Mouse (Mus musculus) myocyte (in vitro differentiated cells): ENCODE data around the gene Mylk2. TPM values are rescaled to one million over a fixed set of nuclear protein-coding genes. Genes with fewer than 3 reads are reported as not detected.
A peak's percentile ranks its signal among the peaks of the same experiment; 100 is the strongest.

ENCODE experiments used
- H3K27me3 ChIP-seq: one replicate; pipeline ENCODE4 v1.6.1; 2011; ENCODE audit not compliant: control insufficient read depth, insufficient read depth, insufficient read length
- H3K36me3 ChIP-seq: one replicate; pipeline ENCODE4 v1.6.1; 2011; ENCODE audit not compliant: control insufficient read depth, insufficient read depth
- H3K4me2 ChIP-seq: one replicate; pipeline ENCODE4 v1.6.1; 2011; ENCODE audit warnings: low read depth, control low read depth
- H3K4me3 ChIP-seq: one replicate; pipeline ENCODE4 v1.5.1; 2011; ENCODE audit warnings: mild to moderate bottlenecking, control low read depth, moderate library complexity
- H3K79me2 ChIP-seq: one replicate; pipeline ENCODE4 v1.6.1; 2011; ENCODE audit not compliant: control insufficient read depth, insufficient read depth
- H3ac ChIP-seq: one replicate; pipeline ENCODE4 v1.6.1; 2011; ENCODE audit not compliant: control insufficient read depth, insufficient read length
- CEBPB ChIP-seq: IDR thresholded peaks from 2 replicates; pipeline ENCODE4 v1.6.1; 2011; ENCODE audit warnings: mild to moderate bottlenecking, moderate library complexity; ENCODE audit not compliant: poor library complexity, insufficient read depth, severe bottlenecking
- E2F4 ChIP-seq: IDR thresholded peaks from one replicate; pipeline ENCODE4 v1.6.1; 2011; ENCODE audit warnings: mild to moderate bottlenecking, control low read depth, moderate library complexity; ENCODE audit not compliant: insufficient read depth
- MAX ChIP-seq: IDR thresholded peaks from one replicate; pipeline ENCODE4 v1.6.1; 2011; ENCODE audit warnings: low read depth, mild to moderate bottlenecking, control low read depth
- MYOD1 ChIP-seq, 3 experiments: IDR thresholded peaks; one replicate each; pipeline ENCODE4 v1.6.1; 2011; ENCODE audit warnings: control low read depth in 2 of 3, low read depth in 2 of 3, mild to moderate bottlenecking in 2 of 3, moderate library complexity in 1 of 3; ENCODE audit not compliant: insufficient read length in 2 of 3, control insufficient read depth in 1 of 3
- MYOG ChIP-seq, 3 experiments: IDR thresholded peaks; one replicate each; pipeline ENCODE4 v1.6.1; 2011; ENCODE audit warnings: control low read depth in 2 of 3, low read depth in 2 of 3, mild to moderate bottlenecking in 2 of 3; ENCODE audit not compliant: insufficient read length in 2 of 3, control insufficient read depth in 1 of 3, insufficient read depth in 1 of 3
- POLR2A ChIP-seq: IDR thresholded peaks from one replicate; pipeline ENCODE4 v1.6.1; 2011; ENCODE audit warnings: low read depth, mild to moderate bottlenecking, control low read depth, moderate library complexity; ENCODE audit not compliant: insufficient read length
- POLR2AphosphoS2 ChIP-seq: IDR thresholded peaks from one replicate; pipeline ENCODE4 v1.6.1; 2011; ENCODE audit warnings: low read depth, control low read depth; ENCODE audit not compliant: insufficient read length
- REST ChIP-seq: IDR thresholded peaks from one replicate; pipeline ENCODE4 v1.6.1; 2011; ENCODE audit warnings: mild to moderate bottlenecking, control low read depth, moderate library complexity; ENCODE audit not compliant: insufficient read depth, insufficient read length
- SRF ChIP-seq: IDR thresholded peaks from one replicate; pipeline ENCODE4 v1.6.1; 2011; ENCODE audit warnings: low read depth; ENCODE audit not compliant: control insufficient read depth, insufficient read length
- TCF12 ChIP-seq: IDR thresholded peaks from one replicate; pipeline ENCODE4 v1.6.1; 2011; ENCODE audit warnings: mild to moderate bottlenecking, control low read depth; ENCODE audit not compliant: poor library complexity, insufficient read depth, severe bottlenecking
- TCF3 ChIP-seq: IDR thresholded peaks from one replicate; pipeline ENCODE4 v1.6.1; 2011; ENCODE audit warnings: low read depth, control low read depth; ENCODE audit not compliant: insufficient read length
- USF1 ChIP-seq: IDR thresholded peaks from one replicate; pipeline ENCODE4 v1.6.1; 2011; ENCODE audit warnings: low read depth, mild to moderate bottlenecking, control low read depth, moderate library complexity
- polyA plus RNA-seq: library from polyadenylated mRNA; unstranded; fragments of >200 nt; fragmentation: generic; extraction: Trizol; gene quantifications from one replicate; pipeline ENCODE4 v1.2.1, GENCODE M21; 2012; ENCODE audit warnings: missing spikeins

Gene Mylk2
- polyA plus RNA-seq, 1 experiment: 8.2 TPM

- Histone ChIP-seq H3K4me3 (peak overlapping the region; percentile 5), H3K4me2 (peak overlapping the region; percentile 89), H3ac (no peak overlapping the region), H3K27me3 (no peaks in the 10 kb centered on the region), H3K36me3 (no peaks in the 10 kb centered on the region), H3K79me2 (peaks cover 19% of the 10 kb centered on the region)
- TF ChIP-seq TCF3 (peak; percentile 29), TCF12 (peak; percentile 45), E2F4 (no peak), POLR2AphosphoS2 (no peak), REST (no peak)
Measured at GRCm38 (mm10) chr2:152925189-152925872, 14.2 kb downstream of the Mylk2 start.

DNA sequence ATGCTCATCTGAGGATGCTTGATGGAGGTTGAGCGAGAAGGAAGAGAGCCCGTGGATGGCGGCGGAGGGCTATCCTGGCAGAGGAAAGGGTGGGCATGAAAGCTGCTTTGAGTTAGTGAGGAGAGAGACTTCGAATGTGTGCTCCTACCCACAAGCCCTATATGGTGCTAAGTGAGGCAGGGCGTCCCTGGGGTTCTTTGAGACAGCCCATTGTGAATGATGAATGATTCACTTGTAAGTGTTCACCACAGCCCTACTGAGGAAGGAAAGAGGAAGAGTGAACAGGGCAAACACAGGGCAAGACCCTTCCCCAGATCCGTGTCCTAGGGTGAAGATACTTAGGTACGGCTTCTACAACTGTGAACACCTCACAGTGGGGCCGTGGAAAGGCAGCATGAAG lies 15.7 kb downstream of the Mylk2 start:
- Histone ChIP-seq H3K4me2 (peak overlapping the region; percentile 89), H3K79me2 (peaks cover 35% of the 10 kb centered on the region), H3K36me3 (no peaks in the 10 kb centered on the region), H3K27me3 (no peaks in the 10 kb centered on the region), H3ac (no peak overlapping the region), H3K4me3 (no peak overlapping the region)
- TF ChIP-seq MYOD1 (IDR thresholded peaks at IDR 0.05; ENCODE audit: control insufficient read depth in 1 of 3, insufficient read length in 2 of 3, low read depth in 2 of 3) (no peak), MAX (peak; percentile 13)

DNA sequence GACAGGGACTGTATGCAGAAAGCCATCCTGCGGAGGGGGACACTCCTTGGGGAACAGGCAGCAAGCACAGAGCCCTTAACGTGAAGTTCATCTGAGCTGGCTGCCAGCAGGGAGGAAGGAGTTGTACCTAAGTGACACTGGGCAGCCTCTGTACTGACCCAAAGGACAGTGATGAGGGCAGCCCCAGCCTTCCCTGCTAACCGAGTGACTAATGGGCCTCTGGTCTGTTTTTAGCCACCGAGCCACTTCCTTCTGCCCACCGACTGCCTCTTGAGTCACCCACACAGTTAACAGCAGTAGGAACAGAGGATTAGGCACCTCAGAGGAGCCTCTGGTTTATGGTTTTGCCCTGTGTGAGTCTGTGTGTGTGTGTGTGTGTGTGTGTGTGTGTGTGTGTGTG lies 16.2 kb downstream of the Mylk2 start:
- H3K36me3 ChIP-seq: no peaks in the 10 kb centered on the region
- TF ChIP-seq CEBPB: no peak
- TF ChIP-seq MAX: no peak
- no peak for TF ChIP-seq SRF
- TF ChIP-seq MYOD1 (IDR thresholded peaks at IDR 0.05; ENCODE audit: control insufficient read depth in 1 of 3, insufficient read length in 2 of 3, low read depth in 2 of 3): peak in 1 of 3 experiments; percentile 2
- TF ChIP-seq MYOG (IDR thresholded peaks at IDR 0.05; ENCODE audit: control insufficient read depth in 1 of 3, insufficient read depth in 1 of 3, insufficient read length in 2 of 3, low read depth in 2 of 3): no peak
- TF ChIP-seq E2F4: no peak
- TF ChIP-seq TCF3: no peak
- peak; percentile 33 for TF ChIP-seq POLR2AphosphoS2
- TF ChIP-seq POLR2A: peak; percentile 55
- TF ChIP-seq USF1: no peak
- no peak for TF ChIP-seq TCF12
- no peak for TF ChIP-seq REST
- peaks cover 39% of the 10 kb centered on the region for H3K79me2 ChIP-seq
- H3K4me2 ChIP-seq: peak overlapping the region; percentile 89
- H3K4me3 ChIP-seq: peak overlapping the region; percentile 84
- H3K27me3 ChIP-seq: no peaks in the 10 kb centered on the region
- no peak overlapping the region for H3ac ChIP-seq

DNA sequence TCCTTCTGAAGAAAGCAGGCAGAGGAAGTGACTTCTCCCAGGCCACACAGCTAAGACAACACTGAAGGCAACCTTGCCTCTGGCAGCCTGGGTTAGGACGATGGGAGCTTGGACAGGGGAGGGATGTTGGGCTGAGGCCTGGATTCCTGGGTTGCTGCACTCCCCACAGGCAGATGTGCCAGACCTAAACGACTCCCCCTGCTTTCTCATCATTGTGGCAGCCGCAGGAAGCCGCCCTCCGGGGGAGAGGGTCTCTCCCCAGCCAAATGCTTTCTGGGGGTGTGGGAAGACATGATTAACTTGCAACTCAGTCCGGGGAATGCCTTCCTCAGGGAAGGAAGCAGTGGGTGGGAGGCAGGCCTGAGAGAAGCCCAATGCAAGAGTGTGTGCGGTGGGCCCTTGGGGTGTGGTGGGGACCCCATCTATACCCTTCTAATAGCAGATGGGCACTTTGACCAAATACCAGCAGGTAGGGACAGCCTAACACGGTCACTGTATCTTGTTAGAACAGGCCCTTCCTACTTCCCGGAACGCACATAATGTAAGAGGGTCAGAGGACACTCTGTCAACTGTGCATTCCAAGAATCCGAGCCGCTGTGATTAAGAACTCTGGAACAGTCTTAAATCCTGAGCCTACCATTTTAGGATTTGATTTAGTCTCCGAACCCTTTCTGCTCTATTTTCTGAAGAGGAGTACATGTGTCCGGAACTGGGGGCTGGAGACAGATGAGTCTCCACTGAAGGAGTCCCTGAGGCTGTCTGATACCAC lies 17.3 kb downstream of the Mylk2 start:
- H3K27me3 ChIP-seq: no peaks in the 10 kb centered on the region
- TF ChIP-seq POLR2A: no peak
- peak in 1 of 3 experiments; percentile 31 for TF ChIP-seq MYOD1 (IDR thresholded peaks at IDR 0.05; ENCODE audit: control insufficient read depth in 1 of 3, insufficient read length in 2 of 3, low read depth in 2 of 3)
- peak overlapping the region; percentile 84 for H3K4me3 ChIP-seq
- H3K79me2 ChIP-seq: peaks cover 45% of the 10 kb centered on the region
- no peak overlapping the region for H3ac ChIP-seq
- no peaks in the 10 kb centered on the region for H3K36me3 ChIP-seq
- peak overlapping the region; percentile 89 for H3K4me2 ChIP-seq

- no peak overlapping the region for H3ac ChIP-seq
- no peaks in the 10 kb centered on the region for H3K27me3 ChIP-seq
- peak overlapping the region; percentile 89 for H3K4me2 ChIP-seq
- TF ChIP-seq TCF12 (no peak), MAX (no peak), MYOG (IDR thresholded peaks at IDR 0.05; ENCODE audit: control insufficient read depth in 1 of 3, insufficient read depth in 1 of 3, insufficient read length in 2 of 3, low read depth in 2 of 3) (no peak), REST (no peak), E2F4 (no peak), CEBPB (no peak), POLR2A (no peak), MYOD1 (IDR thresholded peaks at IDR 0.05; ENCODE audit: control insufficient read depth in 1 of 3, insufficient read length in 2 of 3, low read depth in 2 of 3) (no peak), TCF3 (no peak), SRF (no peak), POLR2AphosphoS2 (no peak), USF1 (no peak)
- H3K36me3 ChIP-seq: no peaks in the 10 kb centered on the region
- H3K4me3 ChIP-seq: peak overlapping the region; percentile 84
- peaks cover 45% of the 10 kb centered on the region for H3K79me2 ChIP-seq
Measured at GRCm38 (mm10) chr2:152928988-152929370, 17.8 kb downstream of the Mylk2 start.
